Mouse (Mus musculus): ENCODE data around the gene Zfp62. TPM values are rescaled to one million over a fixed set of nuclear protein-coding genes. Genes with fewer than 3 reads are reported as not detected.

The Zfp62 gene
- total RNA-seq, 1 experiment: 25.2 TPM

GRCm38 (mm10) chr11:49195819-49196322, 7.2 kb upstream of the Zfp62 start:
- no peak overlapping the region for H3K4me3 ChIP-seq (ENCODE audit: insufficient read depth in 1 of 2, low read depth in 1 of 2, low read length in 2 of 2, poor library complexity in 1 of 2, severe bottlenecking in 1 of 2)
- DNase-seq (ENCODE audit: low read depth, low spot score): no peak
- no peak for TF ChIP-seq MAFK (IDR thresholded peaks at IDR 0.05; ENCODE audit: insufficient read depth, low read depth, low read length)
- TF ChIP-seq ZNF384 (IDR thresholded peaks at IDR 0.05; ENCODE audit: low read depth, low read length): no peak
- no peak for TF ChIP-seq ZC3H11A (IDR thresholded peaks at IDR 0.05; ENCODE audit: borderline replicate concordance, low read depth, low read length)
- TF ChIP-seq CHD2 (IDR thresholded peaks at IDR 0.05; ENCODE audit: low read depth, low read length): no peak
- no peak for TF ChIP-seq HCFC1 (IDR thresholded peaks at IDR 0.05; ENCODE audit: borderline replicate concordance, insufficient read depth, low read length)
- no peaks in the 10 kb centered on the region for H3K4me1 ChIP-seq (ENCODE audit: control insufficient read depth in 2 of 2, insufficient read depth in 2 of 2, low read length in 2 of 2, poor library complexity in 1 of 2)
- H3K36me3 ChIP-seq (ENCODE audit: control insufficient read depth, insufficient read depth, low read length, poor library complexity, severe bottlenecking): no peaks in the 10 kb centered on the region
- no peaks in the 10 kb centered on the region; the same call in 1 of the 2 replicates for H3K9me3 ChIP-seq (ENCODE audit: control insufficient read depth, insufficient read depth, low read depth, low read length)
- H3K27ac ChIP-seq (ENCODE audit: insufficient read depth, low read depth, low read length, poor library complexity, severe bottlenecking): no peak overlapping the region
- in situ Hi-C loops (cut with MboI; ENCODE audit: low sequenced_read_pairs in 2 of 2, unreplicated experiment in 2 of 2): no loop called here
- no peak overlapping the region for H3K9ac ChIP-seq (ENCODE audit: insufficient read depth, low read depth, low read length, poor library complexity, severe bottlenecking)

DNA sequence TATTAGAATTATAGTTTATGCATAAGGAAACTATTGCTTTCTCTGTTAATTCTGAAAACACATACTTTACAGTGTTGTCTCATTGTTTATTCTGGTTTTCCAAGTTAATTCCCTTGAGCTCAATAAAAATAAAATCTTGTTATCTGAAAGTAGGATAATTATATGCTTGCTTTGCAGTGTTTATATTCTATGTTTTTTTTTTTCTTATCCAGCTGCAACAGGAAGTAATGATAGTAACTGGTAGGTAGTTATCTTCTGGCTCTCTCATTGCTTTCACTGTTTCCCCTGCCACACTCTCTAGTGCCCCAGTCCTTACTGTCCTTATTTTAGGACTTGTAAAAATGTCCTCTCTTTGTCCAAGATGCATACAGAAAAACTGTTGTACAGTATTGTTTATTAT, 2.4 kb upstream of the Zfp62 start:
- Histone ChIP-seq H3K36me3 (ENCODE audit: control insufficient read depth, insufficient read depth, low read length, poor library complexity, severe bottlenecking) (no peaks in the 10 kb centered on the region), H3K27ac (ENCODE audit: insufficient read depth, low read depth, low read length, poor library complexity, severe bottlenecking) (no peak overlapping the region), H3K9ac (ENCODE audit: insufficient read depth, low read depth, low read length, poor library complexity, severe bottlenecking) (no peak overlapping the region), H3K4me3 (ENCODE audit: insufficient read depth in 1 of 2, low read depth in 1 of 2, low read length in 2 of 2, poor library complexity in 1 of 2, severe bottlenecking in 1 of 2) (no peak overlapping the region), H3K4me1 (ENCODE audit: control insufficient read depth in 2 of 2, insufficient read depth in 2 of 2, low read length in 2 of 2, poor library complexity in 1 of 2) (peaks cover 0 to 3% of the 10 kb centered on the region in 2 experiments; a peak in 2 of 4 replicates), H3K9me3 (ENCODE audit: control insufficient read depth, insufficient read depth, low read depth, low read length) (no peaks in the 10 kb centered on the region; the same call in 1 of the 2 replicates)
- in situ Hi-C loops (cut with MboI; ENCODE audit: low sequenced_read_pairs in 2 of 2, unreplicated experiment in 2 of 2): no loop called here
- TF ChIP-seq ZC3H11A (IDR thresholded peaks at IDR 0.05; ENCODE audit: borderline replicate concordance, low read depth, low read length) (no peak), CHD2 (IDR thresholded peaks at IDR 0.05; ENCODE audit: low read depth, low read length) (no peak), HCFC1 (IDR thresholded peaks at IDR 0.05; ENCODE audit: borderline replicate concordance, insufficient read depth, low read length) (no peak), ZNF384 (IDR thresholded peaks at IDR 0.05; ENCODE audit: low read depth, low read length) (no peak), MAFK (IDR thresholded peaks at IDR 0.05; ENCODE audit: insufficient read depth, low read depth, low read length) (no peak)
- no peak for DNase-seq (ENCODE audit: low read depth, low spot score)

- Histone ChIP-seq H3K9me3 (ENCODE audit: control insufficient read depth, insufficient read depth, low read depth, low read length) (no peaks in the 10 kb centered on the region; the same call in 1 of the 2 replicates), H3K36me3 (ENCODE audit: control insufficient read depth, insufficient read depth, low read length, poor library complexity, severe bottlenecking) (no peaks in the 10 kb centered on the region), H3K4me3 (ENCODE audit: insufficient read depth in 1 of 2, low read depth in 1 of 2, low read length in 2 of 2, poor library complexity in 1 of 2, severe bottlenecking in 1 of 2) (no peak overlapping the region), H3K4me1 (ENCODE audit: control insufficient read depth in 2 of 2, insufficient read depth in 2 of 2, low read length in 2 of 2, poor library complexity in 1 of 2) (peaks cover 0 to 3% of the 10 kb centered on the region in 2 experiments; a peak in 2 of 4 replicates), H3K9ac (ENCODE audit: insufficient read depth, low read depth, low read length, poor library complexity, severe bottlenecking) (no peak overlapping the region), H3K27ac (ENCODE audit: insufficient read depth, low read depth, low read length, poor library complexity, severe bottlenecking) (no peak overlapping the region)
- DNase-seq (ENCODE audit: low read depth, low spot score): no peak
- in situ Hi-C loops (cut with MboI; ENCODE audit: low sequenced_read_pairs in 2 of 2, unreplicated experiment in 2 of 2): no loop called here
- TF ChIP-seq CHD2 (IDR thresholded peaks at IDR 0.05; ENCODE audit: low read depth, low read length) (no peak), ZC3H11A (IDR thresholded peaks at IDR 0.05; ENCODE audit: borderline replicate concordance, low read depth, low read length) (no peak), HCFC1 (IDR thresholded peaks at IDR 0.05; ENCODE audit: borderline replicate concordance, insufficient read depth, low read length) (no peak), ZNF384 (IDR thresholded peaks at IDR 0.05; ENCODE audit: low read depth, low read length) (no peak), MAFK (IDR thresholded peaks at IDR 0.05; ENCODE audit: insufficient read depth, low read depth, low read length) (no peak)
These were observed 1.9 kb upstream of the Zfp62 start for GRCm38 (mm10) chr11:49201142-49201541.

GRCm38 (mm10) chr11:49202071-49202470, 1.0 kb upstream of the Zfp62 start:
- peak overlapping the region; percentile 91; the same call in 1 of the 2 replicates for H3K9ac ChIP-seq (ENCODE audit: insufficient read depth, low read depth, low read length, poor library complexity, severe bottlenecking)
- no peak for DNase-seq (ENCODE audit: low read depth, low spot score)
- TF ChIP-seq CHD2 (IDR thresholded peaks at IDR 0.05; ENCODE audit: low read depth, low read length): no peak
- TF ChIP-seq HCFC1 (IDR thresholded peaks at IDR 0.05; ENCODE audit: borderline replicate concordance, insufficient read depth, low read length): no peak
- TF ChIP-seq MAFK (IDR thresholded peaks at IDR 0.05; ENCODE audit: insufficient read depth, low read depth, low read length): no peak
- TF ChIP-seq ZC3H11A (IDR thresholded peaks at IDR 0.05; ENCODE audit: borderline replicate concordance, low read depth, low read length): no peak
- no peak for TF ChIP-seq ZNF384 (IDR thresholded peaks at IDR 0.05; ENCODE audit: low read depth, low read length)
- H3K4me3 ChIP-seq (ENCODE audit: insufficient read depth in 1 of 2, low read depth in 1 of 2, low read length in 2 of 2, poor library complexity in 1 of 2, severe bottlenecking in 1 of 2): peak overlapping the region; percentile 78 to 93
- no peak overlapping the region for H3K27ac ChIP-seq (ENCODE audit: insufficient read depth, low read depth, low read length, poor library complexity, severe bottlenecking)
- H3K4me1 ChIP-seq (ENCODE audit: control insufficient read depth in 2 of 2, insufficient read depth in 2 of 2, low read length in 2 of 2, poor library complexity in 1 of 2): peaks cover 0 to 3% of the 10 kb centered on the region in 2 experiments; a peak in 2 of 4 replicates
- H3K36me3 ChIP-seq (ENCODE audit: control insufficient read depth, insufficient read depth, low read length, poor library complexity, severe bottlenecking): no peaks in the 10 kb centered on the region
- no peaks in the 10 kb centered on the region; the same call in 1 of the 2 replicates for H3K9me3 ChIP-seq (ENCODE audit: control insufficient read depth, insufficient read depth, low read depth, low read length)
- in situ Hi-C loops (cut with MboI; ENCODE audit: low sequenced_read_pairs in 2 of 2, unreplicated experiment in 2 of 2): no loop called here

Data from ES-E14 (cell line).